Mouse (Mus musculus) retina, adult 2 months (tissue): ENCODE results near the gene Psmc6.

Source experiments
- DNase-seq: peaks from one replicate; pipeline ENCODE4 v3.0.0-alpha.2; 2012; ENCODE audit warnings: low read depth, low spot score

Gene Psmc6

GRCm38 (mm10) chr14:45350931-45351859 lies 21.6 kb downstream of the Psmc6 start, which contains the start of gene Styx:
Gene Styx (plus strand): TSS chr14:45351093.
- peak; percentile 80 for DNase-seq

- DNase-seq, result no peak
Measured at GRCm38 (mm10) chr14:45364211-45365195, 34.9 kb downstream of the Psmc6 start.

- DNase-seq, result no peak
Measured at GRCm38 (mm10) chr14:45365196-45365587, 35.6 kb downstream of the Psmc6 start.

- DNase-seq, result no peak
Measured at GRCm38 (mm10) chr14:45378771-45379170, 49.2 kb downstream of the Psmc6 start.

- no peak for DNase-seq
Measured at GRCm38 (mm10) chr14:45380756-45381155, 51.2 kb downstream of the Psmc6 start.

GRCm38 (mm10) chr14:45382912-45383311 lies 53.3 kb downstream of the Psmc6 start:
- DNase-seq, result no peak

GRCm38 (mm10) chr14:45385596-45385995 lies 56.0 kb downstream of the Psmc6 start:
- DNase-seq, result no peak

GRCm38 (mm10) chr14:45387480-45387879 lies 57.9 kb downstream of the Psmc6 start:
- no peak for DNase-seq

GRCm38 (mm10) chr14:45388345-45389181 lies 59.0 kb downstream of the Psmc6 start:
- DNase-seq, result peak; percentile 67

- DNase-seq, result no peak
Measured at GRCm38 (mm10) chr14:45389194-45389593, 59.6 kb downstream of the Psmc6 start.
